Mouse (Mus musculus) embryo, embryonic 11 days (tissue): ENCODE measurements at regions not wholly inside any gene's neighbourhood (a gene's known extent, or its start where the extent isn't known, plus 50 kb on each side); places are given as distances from the start of the nearest gene placed in this dataset.

ENCODE experiments used
- DNase-seq: peaks from one replicate; pipeline ENCODE4 v3.0.0-alpha.2; 2015

GRCm38 (mm10) chr15:63532337-63533055 is 312.5 kb downstream of the Gsdmc2 start:
- peak; percentile 27 for DNase-seq

- no peak for DNase-seq
These were observed 317.7 kb downstream of the Gsdmc2 start for GRCm38 (mm10) chr15:63527318-63527717.

GRCm38 (mm10) chr15:63526820-63527219 is 318.2 kb downstream of the Gsdmc2 start:
- no peak for DNase-seq

- no peak for DNase-seq
These were observed 327.7 kb downstream of the Gsdmc2 start for GRCm38 (mm10) chr15:63517301-63517700.

- peak; percentile 3 for DNase-seq
These were observed 344.5 kb downstream of the Gsdmc2 start for GRCm38 (mm10) chr15:63500453-63500852.

GRCm38 (mm10) chr15:63498483-63498882 is 346.5 kb downstream of the Gsdmc2 start:
- no peak for DNase-seq

- no peak for DNase-seq
These were observed 347.8 kb downstream of the Gsdmc2 start for GRCm38 (mm10) chr15:63497207-63497606.

GRCm38 (mm10) chr15:63484910-63485309 is 360.1 kb downstream of the Gsdmc2 start:
- DNase-seq: no peak

- peak; percentile 49 for DNase-seq
These were observed 360.6 kb downstream of the Gsdmc2 start for GRCm38 (mm10) chr15:63484217-63484887.

GRCm38 (mm10) chr15:63479270-63479805 is 365.6 kb downstream of the Gsdmc2 start:
- DNase-seq: no peak

- no peak for DNase-seq
These were observed 378.1 kb downstream of the Gsdmc2 start for GRCm38 (mm10) chr15:63466916-63467315.

- DNase-seq: no peak
These were observed 392.4 kb downstream of the Gsdmc2 start for GRCm38 (mm10) chr15:63452529-63452928.

GRCm38 (mm10) chr15:63446288-63446687 is 398.7 kb downstream of the Gsdmc2 start:
- no peak for DNase-seq

- DNase-seq: no peak
These were observed 400.0 kb downstream of the Gsdmc2 start for GRCm38 (mm10) chr15:63445016-63445415.

- no peak for DNase-seq
These were observed 402.7 kb downstream of the Gsdmc2 start for GRCm38 (mm10) chr15:63442146-63442780.

- DNase-seq: no peak
These were observed 432.3 kb downstream of the Gsdmc2 start for GRCm38 (mm10) chr15:63412649-63413048.

GRCm38 (mm10) chr15:63411771-63412118 is 433.2 kb downstream of the Gsdmc2 start:
- no peak for DNase-seq

- DNase-seq: no peak
These were observed 433.8 kb downstream of the Gsdmc2 start for GRCm38 (mm10) chr15:63410994-63411770.

GRCm38 (mm10) chr15:63400445-63400844 is 444.5 kb downstream of the Gsdmc2 start:
- DNase-seq: no peak

- no peak for DNase-seq
These were observed 445.0 kb downstream of the Gsdmc2 start for GRCm38 (mm10) chr15:63400011-63400410.

- no peak for DNase-seq
These were observed 447.5 kb downstream of the Gsdmc2 start for GRCm38 (mm10) chr15:63397485-63397884.

GRCm38 (mm10) chr15:63377258-63377657 is 467.7 kb downstream of the Gsdmc2 start:
- DNase-seq: no peak
